Mouse (Mus musculus): ENCODE results near the gene Cldn14. TPM values are rescaled to one million over a fixed set of nuclear protein-coding genes. Genes with fewer than 3 reads are reported as not detected.
A peak's percentile ranks its signal among the peaks of the same experiment; 100 is the strongest.
"Not testable (repeated sequence)": the region's sequence is repeated elsewhere in the genome, so short reads cannot be mapped to it uniquely, and the experiment has no call there.

Cldn14 gene
- polyA plus RNA-seq, 1 experiment from 2014 or later: not detected

DNA sequence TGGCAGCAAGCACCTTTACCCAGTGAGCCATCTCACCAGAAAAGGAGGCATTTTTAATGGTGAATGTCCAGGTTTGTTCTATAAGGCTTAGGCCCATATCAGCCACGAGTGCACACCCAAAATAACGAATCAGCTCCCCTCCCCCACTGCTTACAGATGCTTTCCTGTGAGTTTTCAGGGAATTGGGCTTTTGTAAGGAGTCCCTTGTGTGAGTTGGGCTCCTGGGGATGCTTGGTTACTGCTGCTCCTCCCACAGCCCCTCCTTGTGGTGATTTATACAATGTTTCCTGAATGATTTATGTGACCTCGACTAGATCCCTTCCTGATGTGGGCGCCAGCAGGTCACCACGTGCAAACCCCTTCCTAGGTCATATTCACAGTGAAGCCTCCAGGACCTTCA lies 9.7 kb downstream of the Cldn14 start:
- Histone ChIP-seq H3K36me3 (replicated peaks) (no peaks in the 10 kb centered on the region), H3K9me3 (no peaks in the 10 kb centered on the region), H3K4me1 (peaks cover 9% of the 10 kb centered on the region; the same call in 1 of the 2 replicates), H3K4me3 (no peak overlapping the region), H3K27ac (no peak overlapping the region), H3K27me3 (ENCODE audit: poor library complexity, severe bottlenecking) (no peaks in the 10 kb centered on the region)
- WGBS: 58% methylated on average over 5 of the region's 5 CpGs
- DNase-seq (ENCODE audit: extremely low spot score, low spot score): no peak

DNA sequence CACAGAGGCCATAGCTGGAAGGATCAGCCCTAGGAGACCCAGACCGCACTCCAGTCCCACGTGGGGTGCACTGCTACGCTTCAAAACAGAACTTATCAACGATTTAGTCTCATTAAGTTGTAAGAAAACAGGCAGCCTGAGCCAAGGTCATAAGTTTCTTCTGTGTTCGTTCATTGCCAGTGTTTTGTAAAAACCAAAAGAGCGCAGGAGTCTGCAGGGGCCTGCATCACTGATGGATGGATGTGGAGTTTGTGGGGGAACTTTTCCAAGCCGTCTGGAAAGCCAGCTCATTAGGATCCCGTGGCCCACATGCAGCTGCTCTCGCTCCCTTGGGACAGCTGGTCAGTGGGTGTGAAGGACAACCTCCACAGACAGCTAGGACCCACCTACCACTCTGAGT lies 25.1 kb downstream of the Cldn14 start:
- no peaks in the 10 kb centered on the region for H3K9me3 ChIP-seq
- H3K36me3 ChIP-seq (replicated peaks): no peaks in the 10 kb centered on the region
- 87% methylated on average over 9 of the region's 9 CpGs for WGBS
- no peaks in the 10 kb centered on the region for H3K27me3 ChIP-seq (ENCODE audit: poor library complexity, severe bottlenecking)
- no peak overlapping the region for H3K4me3 ChIP-seq
- no peak overlapping the region for H3K27ac ChIP-seq
- peaks cover 6% of the 10 kb centered on the region; the same call in 1 of the 2 replicates for H3K4me1 ChIP-seq
- DNase-seq (ENCODE audit: extremely low spot score, low spot score): no peak

DNA sequence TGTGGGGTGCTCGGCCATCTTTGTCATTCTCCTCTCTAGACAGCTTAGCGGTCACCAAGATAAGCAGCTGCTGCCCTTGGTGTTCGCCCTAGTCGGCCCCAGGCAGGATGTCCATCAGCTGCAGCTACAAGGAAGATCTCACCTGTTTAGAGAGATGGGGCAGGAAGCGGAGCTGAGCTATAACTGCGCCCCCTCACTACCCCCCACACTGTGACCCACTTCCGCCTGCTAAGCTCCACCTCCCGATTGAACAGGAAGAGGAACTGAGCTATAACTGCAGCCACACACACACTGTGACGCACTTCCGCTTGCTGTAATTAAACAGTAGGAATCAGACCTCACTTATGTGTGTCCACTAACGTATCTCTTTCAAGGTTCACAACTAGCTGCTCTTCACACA lies 26.3 kb downstream of the Cldn14 start:
- Histone ChIP-seq H3K27me3 (ENCODE audit: poor library complexity, severe bottlenecking) (no peaks in the 10 kb centered on the region), H3K36me3 (replicated peaks) (no peaks in the 10 kb centered on the region), H3K27ac (no peak overlapping the region), H3K4me3 (no peak overlapping the region), H3K9me3 (no peaks in the 10 kb centered on the region), H3K4me1 (peaks cover 6% of the 10 kb centered on the region; the same call in 1 of the 2 replicates)
- no peak for DNase-seq (ENCODE audit: extremely low spot score, low spot score)
- 91% methylated on average over 11 of the region's 11 CpGs for WGBS

DNA sequence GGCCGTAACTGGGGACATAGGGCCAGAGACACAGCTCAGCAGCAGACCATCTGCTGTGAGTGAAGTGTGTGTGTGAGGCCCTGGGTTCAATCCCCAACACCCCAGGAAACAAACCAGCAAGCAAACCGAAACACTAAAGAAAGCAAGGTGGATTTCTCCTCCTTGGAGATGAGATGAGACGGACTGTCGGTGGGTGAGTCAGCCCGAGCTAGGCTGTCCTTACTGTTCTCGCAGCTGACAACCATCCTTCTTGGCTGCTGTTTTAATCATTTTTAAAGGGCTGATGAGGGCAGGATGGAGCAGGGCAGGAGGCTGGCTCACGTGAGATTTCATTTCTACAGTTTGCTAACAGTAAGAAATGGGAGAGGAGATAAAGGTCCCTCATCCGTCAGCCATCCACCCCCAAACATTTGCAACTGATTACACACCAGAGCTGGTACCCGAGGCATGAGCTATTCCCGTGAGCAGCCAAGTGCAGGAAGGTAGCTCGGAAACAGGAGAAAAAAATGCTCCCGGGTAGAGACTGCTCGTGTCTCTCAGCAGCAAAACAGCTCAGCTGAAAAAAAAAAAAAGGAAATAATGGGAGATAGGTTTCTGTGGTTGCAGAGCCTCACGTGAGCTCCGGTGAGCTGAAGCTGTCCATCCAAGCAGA lies 27.3 kb downstream of the Cldn14 start:
- DNase-seq (ENCODE audit: extremely low spot score, low spot score): no peak
- Histone ChIP-seq H3K9me3 (no peaks in the 10 kb centered on the region), H3K27me3 (ENCODE audit: poor library complexity, severe bottlenecking) (no peaks in the 10 kb centered on the region), H3K4me3 (no peak overlapping the region), H3K27ac (no peak overlapping the region), H3K36me3 (replicated peaks) (no peaks in the 10 kb centered on the region), H3K4me1 (peaks cover 6% of the 10 kb centered on the region; the same call in 1 of the 2 replicates)
- 80% methylated on average over 15 of the region's 15 CpGs for WGBS

DNA sequence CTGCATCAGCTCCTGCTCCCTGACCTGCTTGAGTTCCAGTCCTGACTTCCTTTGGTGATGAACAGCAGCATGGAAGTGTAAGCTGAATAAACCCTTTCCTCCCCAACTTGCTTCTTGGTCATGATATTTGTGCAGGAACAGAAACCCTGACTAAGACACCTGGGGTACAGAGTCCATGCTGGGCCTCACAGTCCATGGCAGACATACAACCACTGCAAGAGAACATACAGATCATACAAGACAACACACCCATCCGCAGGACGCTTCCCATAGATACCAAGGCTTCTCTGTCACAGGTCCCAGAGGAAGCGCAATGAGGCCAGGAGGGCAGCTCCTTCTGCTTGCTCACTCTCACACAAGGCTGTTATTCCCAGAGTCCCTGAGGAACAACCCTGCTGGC lies 28.3 kb downstream of the Cldn14 start:
- not testable (repeated sequence) for H3K4me1 ChIP-seq; H3K9me3 ChIP-seq; H3K27ac ChIP-seq; H3K36me3 ChIP-seq (replicated peaks); DNase-seq (ENCODE audit: extremely low spot score, low spot score); H3K4me3 ChIP-seq; H3K27me3 ChIP-seq (ENCODE audit: poor library complexity, severe bottlenecking)
- WGBS: 93% methylated on average over 3 of the region's 3 CpGs

DNA sequence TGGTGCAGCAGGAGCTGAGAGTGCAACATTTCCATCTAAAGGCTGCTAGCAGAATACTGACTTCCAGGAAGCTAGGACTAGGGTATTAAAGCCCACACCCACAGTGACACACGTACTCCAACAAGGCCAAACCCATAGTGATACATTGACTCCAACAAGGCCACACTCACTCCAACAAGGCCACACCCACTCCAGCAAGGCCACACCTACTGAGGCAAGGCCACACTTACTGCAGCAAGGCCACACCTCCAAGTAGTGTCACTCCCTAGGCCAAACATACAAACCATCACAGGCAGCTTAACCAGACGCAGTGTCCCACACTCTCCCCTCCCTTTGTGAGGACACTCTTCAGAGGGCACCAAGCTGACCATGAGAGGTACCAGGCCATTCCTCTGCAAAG lies 29.3 kb downstream of the Cldn14 start:
- H3K9me3 ChIP-seq: no peaks in the 10 kb centered on the region
- WGBS: 78% methylated on average over 2 of the region's 2 CpGs
- DNase-seq (ENCODE audit: extremely low spot score, low spot score): no peak
- no peaks in the 10 kb centered on the region for H3K27me3 ChIP-seq (ENCODE audit: poor library complexity, severe bottlenecking)
- no peak overlapping the region for H3K27ac ChIP-seq
- H3K36me3 ChIP-seq (replicated peaks): no peaks in the 10 kb centered on the region
- no peak overlapping the region for H3K4me3 ChIP-seq
- peaks cover 6% of the 10 kb centered on the region; the same call in 1 of the 2 replicates for H3K4me1 ChIP-seq

DNA sequence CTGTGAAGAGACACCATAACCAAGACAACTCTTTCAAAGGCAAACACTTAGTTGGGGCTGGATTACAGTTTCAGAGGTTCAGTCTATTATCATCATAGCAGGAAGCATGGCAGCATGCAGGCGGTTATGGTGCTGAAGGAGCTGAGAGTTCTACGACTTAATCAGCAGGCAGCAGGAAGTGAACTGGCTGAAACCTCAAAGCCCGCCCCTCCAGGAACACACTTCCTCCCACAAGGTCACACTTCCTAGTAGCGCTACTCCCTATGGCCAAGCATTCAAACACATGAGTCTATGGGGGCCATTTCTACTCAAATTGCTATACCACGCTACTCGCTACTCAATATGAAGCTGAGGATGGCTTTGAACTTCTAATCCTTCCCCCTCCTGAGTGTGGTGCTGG lies 31.1 kb downstream of the Cldn14 start:
- H3K27me3 ChIP-seq (ENCODE audit: poor library complexity, severe bottlenecking): no peaks in the 10 kb centered on the region
- H3K9me3 ChIP-seq: no peaks in the 10 kb centered on the region
- 90% methylated on average over 6 of the region's 6 CpGs for WGBS
- peaks cover 21% of the 10 kb centered on the region for H3K4me1 ChIP-seq
- H3K27ac ChIP-seq: no peak overlapping the region
- no peak overlapping the region for H3K4me3 ChIP-seq
- DNase-seq (ENCODE audit: extremely low spot score, low spot score): no peak
- H3K36me3 ChIP-seq (replicated peaks): no peaks in the 10 kb centered on the region

DNA sequence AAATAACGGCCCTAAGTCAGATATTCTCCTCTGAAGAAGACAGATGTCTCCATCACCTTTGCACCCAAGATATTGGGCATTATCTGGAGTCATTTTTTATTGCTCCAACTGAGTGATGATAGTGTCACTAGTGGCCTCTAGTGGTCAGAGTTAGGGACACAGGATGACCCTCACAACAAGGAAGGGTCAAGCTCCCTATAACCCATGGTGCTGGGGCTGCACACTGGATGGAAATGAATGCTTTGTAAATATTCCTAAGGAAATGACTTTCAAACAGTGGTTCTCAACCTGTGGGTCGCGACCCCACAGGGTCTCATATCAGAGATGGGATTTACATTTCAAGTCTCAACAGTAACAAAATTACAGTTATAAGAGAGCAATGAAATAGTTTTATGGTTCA lies 31.7 kb downstream of the Cldn14 start:
- Histone ChIP-seq H3K27ac (no peak overlapping the region), H3K4me1 (peaks cover 21% of the 10 kb centered on the region), H3K27me3 (ENCODE audit: poor library complexity, severe bottlenecking) (no peaks in the 10 kb centered on the region), H3K9me3 (no peaks in the 10 kb centered on the region), H3K36me3 (replicated peaks) (no peaks in the 10 kb centered on the region), H3K4me3 (no peak overlapping the region)
- no peak for DNase-seq (ENCODE audit: extremely low spot score, low spot score)
- WGBS: 53% methylated on average over 3 of the region's 3 CpGs

DNA sequence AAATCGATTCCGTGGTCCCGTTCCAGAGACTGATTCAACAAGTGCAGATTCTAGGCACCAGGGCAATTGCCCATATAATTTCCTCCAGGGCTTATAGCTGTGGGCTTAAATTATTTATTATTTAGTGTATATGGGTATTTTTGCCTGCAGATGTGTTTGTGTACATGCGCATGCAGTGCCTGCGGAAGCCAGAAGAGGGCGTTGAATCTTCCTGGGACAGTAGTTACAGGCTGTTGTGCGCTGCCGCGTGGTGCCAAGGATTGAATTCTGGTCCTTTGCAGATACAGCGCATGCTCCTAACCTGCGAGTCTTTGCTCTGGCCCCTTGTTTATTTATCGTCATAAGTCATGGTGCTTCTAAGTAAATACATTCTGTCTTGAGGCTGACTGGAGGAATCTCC lies 33.2 kb downstream of the Cldn14 start:
- H3K36me3 ChIP-seq (replicated peaks): no peaks in the 10 kb centered on the region
- DNase-seq (ENCODE audit: extremely low spot score, low spot score): no peak
- no peaks in the 10 kb centered on the region for H3K9me3 ChIP-seq
- 79% methylated on average over 12 of the region's 12 CpGs for WGBS
- H3K27me3 ChIP-seq (ENCODE audit: poor library complexity, severe bottlenecking): no peaks in the 10 kb centered on the region
- peaks cover 15% of the 10 kb centered on the region for H3K4me1 ChIP-seq
- no peak overlapping the region for H3K27ac ChIP-seq
- H3K4me3 ChIP-seq: no peak overlapping the region

DNA sequence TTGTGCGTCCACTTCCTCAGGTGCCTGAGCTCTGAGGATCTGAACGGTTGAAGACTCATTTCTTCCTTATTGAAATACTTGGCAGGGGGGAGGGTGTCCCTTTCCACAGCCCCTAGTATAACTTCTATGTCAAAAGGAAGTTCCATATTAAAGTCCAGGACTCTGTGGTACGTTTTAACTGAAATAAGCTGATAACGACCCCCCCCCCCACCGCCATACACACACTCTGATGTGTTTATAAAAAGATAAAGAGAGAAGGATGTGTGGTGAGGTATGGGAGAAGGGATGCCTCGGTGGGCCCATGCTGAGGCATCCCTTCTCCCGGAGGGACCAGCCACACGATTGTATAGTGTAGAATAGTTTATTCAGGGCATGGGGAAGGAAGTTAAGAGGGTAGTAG lies 34.4 kb downstream of the Cldn14 start:
- 73% methylated on average over 8 of the region's 8 CpGs for WGBS
- H3K4me3 ChIP-seq: peak overlapping the region; percentile 43; the same call in 1 of the 2 replicates
- no peaks in the 10 kb centered on the region for H3K9me3 ChIP-seq
- no peaks in the 10 kb centered on the region for H3K27me3 ChIP-seq (ENCODE audit: poor library complexity, severe bottlenecking)
- peak overlapping the region; percentile 62; the same call in 1 of the 2 replicates for H3K27ac ChIP-seq
- H3K4me1 ChIP-seq: peaks cover 15% of the 10 kb centered on the region
- no peaks in the 10 kb centered on the region for H3K36me3 ChIP-seq (replicated peaks)
- no peak for DNase-seq (ENCODE audit: extremely low spot score, low spot score)

DNA sequence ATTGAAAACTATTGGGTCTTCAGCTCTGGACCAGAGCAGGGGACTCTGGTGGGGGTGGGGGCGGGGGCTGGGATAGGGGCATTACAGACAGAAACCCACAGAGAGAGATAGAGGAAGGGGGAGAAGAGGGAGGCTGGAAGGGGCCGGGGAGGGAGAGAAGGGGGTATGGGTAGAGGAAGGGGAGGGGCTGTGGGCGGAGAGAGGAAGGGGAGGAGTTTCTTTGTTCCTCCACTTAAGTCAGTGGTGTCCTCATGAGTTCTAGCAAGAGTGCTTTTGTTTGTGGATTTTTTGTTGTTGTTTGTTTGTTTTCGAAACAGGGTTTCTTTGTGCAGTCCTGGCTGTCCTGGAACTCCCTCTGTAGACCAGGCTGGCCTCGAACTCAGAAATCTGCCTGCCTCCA lies 35.1 kb downstream of the Cldn14 start:
- no peaks in the 10 kb centered on the region for H3K9me3 ChIP-seq
- peaks cover 15% of the 10 kb centered on the region for H3K4me1 ChIP-seq
- no peaks in the 10 kb centered on the region for H3K27me3 ChIP-seq (ENCODE audit: poor library complexity, severe bottlenecking)
- no peaks in the 10 kb centered on the region for H3K36me3 ChIP-seq (replicated peaks)
- WGBS: 50% methylated on average over 5 of the region's 5 CpGs
- peak overlapping the region; percentile 62 for H3K27ac ChIP-seq
- H3K4me3 ChIP-seq: peak overlapping the region; percentile 43
- peak; percentile 16 for DNase-seq (ENCODE audit: extremely low spot score, low spot score)

DNA sequence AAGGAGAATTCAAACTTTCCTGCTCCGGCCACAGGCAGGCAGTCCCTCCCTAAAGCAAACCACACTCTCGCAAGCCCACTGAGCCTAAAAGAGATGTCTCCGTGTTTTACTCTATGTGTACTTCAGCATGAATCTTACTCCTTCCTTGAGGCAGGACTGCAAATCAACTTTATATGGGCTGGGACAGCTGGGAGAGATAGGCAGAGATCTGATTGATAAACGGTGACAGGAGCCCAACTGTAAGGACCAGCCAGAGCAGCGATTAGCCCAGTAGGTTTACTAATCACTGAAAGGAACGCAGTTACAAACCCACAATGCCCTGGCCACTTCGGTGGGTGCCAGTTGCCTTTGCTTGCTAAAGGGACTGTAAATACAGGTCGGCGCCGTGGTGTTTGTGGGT lies 35.5 kb downstream of the Cldn14 start:
- peak overlapping the region; percentile 62 for H3K27ac ChIP-seq

DNA sequence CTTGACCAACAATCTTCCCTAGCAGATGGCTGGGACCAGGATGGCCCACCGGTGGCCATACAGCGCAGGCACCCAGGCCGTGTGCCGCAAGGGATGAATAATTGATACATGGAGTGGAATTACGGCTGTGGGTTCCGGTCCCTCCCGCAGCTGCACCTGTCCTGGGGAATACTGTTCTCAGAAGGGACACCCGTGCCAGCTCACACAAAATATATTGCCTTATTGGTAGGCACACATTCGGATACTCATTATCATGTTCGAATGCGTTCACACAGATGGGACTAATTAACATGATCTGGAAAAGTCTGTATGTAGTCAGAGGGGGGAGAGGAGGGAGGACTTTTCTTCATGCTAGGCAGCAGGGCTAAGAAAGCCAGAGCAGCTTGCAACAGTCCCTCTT lies 37.6 kb downstream of the Cldn14 start:
- WGBS: 92% methylated on average over 11 of the region's 11 CpGs
- Histone ChIP-seq H3K27me3 (ENCODE audit: poor library complexity, severe bottlenecking) (no peaks in the 10 kb centered on the region), H3K4me3 (no peak overlapping the region), H3K27ac (no peak overlapping the region), H3K36me3 (replicated peaks) (no peaks in the 10 kb centered on the region), H3K9me3 (no peaks in the 10 kb centered on the region), H3K4me1 (peaks cover 15% of the 10 kb centered on the region)
- no peak for DNase-seq (ENCODE audit: extremely low spot score, low spot score)

More for the DNA sequence above, 35.5 kb downstream of the Cldn14 start:
- H3K36me3 ChIP-seq (replicated peaks): no peaks in the 10 kb centered on the region
- H3K27me3 ChIP-seq (ENCODE audit: poor library complexity, severe bottlenecking): no peaks in the 10 kb centered on the region
- 42% methylated on average over 10 of the region's 10 CpGs for WGBS
- no peaks in the 10 kb centered on the region for H3K9me3 ChIP-seq
- peaks cover 15% of the 10 kb centered on the region for H3K4me1 ChIP-seq
- peak overlapping the region; percentile 43 for H3K4me3 ChIP-seq
- no peak for DNase-seq (ENCODE audit: extremely low spot score, low spot score)

DNA sequence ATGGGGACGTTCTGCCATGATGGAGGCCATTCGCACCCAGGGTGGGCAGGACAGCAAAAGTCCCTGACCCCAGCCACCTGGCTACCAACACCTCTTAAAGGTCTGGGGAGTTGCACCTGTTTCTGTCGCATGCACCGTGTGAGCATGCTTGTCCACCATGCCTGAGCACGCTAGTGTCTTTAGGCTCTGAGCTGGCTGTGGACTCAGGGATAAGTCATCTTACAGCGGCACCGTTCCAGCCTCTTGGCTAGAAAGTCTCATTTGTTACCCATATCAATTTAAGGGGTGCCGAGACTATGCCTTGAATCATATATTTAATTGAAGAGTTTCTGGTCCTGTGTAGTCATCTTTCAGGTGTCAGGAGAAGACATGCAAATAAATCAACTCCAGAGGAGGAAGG lies 40.7 kb downstream of the Cldn14 start:
- Histone ChIP-seq H3K36me3 (replicated peaks) (no peaks in the 10 kb centered on the region), H3K27me3 (ENCODE audit: poor library complexity, severe bottlenecking) (no peaks in the 10 kb centered on the region), H3K4me1 (peaks cover 3% of the 10 kb centered on the region; the same call in 1 of the 2 replicates), H3K4me3 (no peak overlapping the region), H3K27ac (no peak overlapping the region), H3K9me3 (no peaks in the 10 kb centered on the region)
- 95% methylated on average over 8 of the region's 8 CpGs for WGBS
- no peak for DNase-seq (ENCODE audit: extremely low spot score, low spot score)
